Mouse (Mus musculus) CH12.LX (cell line): ENCODE results near the gene 5730596B20Rik.

Source experiments
- CTCF ChIP-seq, 2 experiments: IDR thresholded peaks in 1 of 2; conservative IDR thresholded peaks in 1 of 2; 2 replicates each; pipeline ENCODE4 v1.5.1; 2011 to 2012; ENCODE audit warnings: low read depth in 2 of 2, low read length in 2 of 2, improper control_type of control experiment in 1 of 2, inconsistent platforms in 1 of 2, mild to moderate bottlenecking in 1 of 2, moderate library complexity in 1 of 2
- SMC3 ChIP-seq: IDR thresholded peaks from 2 replicates; pipeline ENCODE4 v1.6.1; 2011; ENCODE audit warnings: low read depth, low read length, improper control_type of control experiment
- ZKSCAN1 ChIP-seq: IDR thresholded peaks from 2 replicates; pipeline ENCODE4 v1.6.1; 2012; ENCODE audit warnings: low read depth, inconsistent platforms, low read length, improper control_type of control experiment, borderline replicate concordance

- TF ChIP-seq SMC3 (no peak), ZKSCAN1 (no peak), CTCF (conservative IDR thresholded peaks at IDR 0.05 in 1 of 2, IDR thresholded peaks at IDR 0.05 in 1 of 2; ENCODE audit: low read depth in 2 of 2, low read length in 2 of 2) (no peak)
Observed at GRCm38 (mm10) chr6:52185222-52185621, 7.9 kb downstream of the 5730596B20Rik start.
